Mouse (Mus musculus): ENCODE data around the gene Capn11. TPM values are rescaled to one million over a fixed set of nuclear protein-coding genes. Genes with fewer than 3 reads are reported as not detected.

Capn11 gene
- polyA plus RNA-seq, 1 experiment = not detected

- Histone ChIP-seq H3K4me3 (ENCODE audit: insufficient read depth, low read depth, low read length) (no peak overlapping the region), H3K27ac (replicated peaks; ENCODE audit: low read depth, low read length) (no peak overlapping the region), H3K4me1 (ENCODE audit: control insufficient read depth, insufficient read depth, insufficient read length, low read length) (peaks cover 14% of the 10 kb centered on the region)
Observed at GRCm38 (mm10) chr17:45690044-45690443, 30.9 kb upstream of the Capn11 start.

GRCm38 (mm10) chr17:45689120-45689519 lies 30.0 kb upstream of the Capn11 start:
- Histone ChIP-seq H3K27ac (replicated peaks; ENCODE audit: low read depth, low read length) (no peak overlapping the region), H3K4me1 (ENCODE audit: control insufficient read depth, insufficient read depth, insufficient read length, low read length) (peaks cover 11% of the 10 kb centered on the region), H3K4me3 (ENCODE audit: insufficient read depth, low read depth, low read length) (no peak overlapping the region)

- Histone ChIP-seq H3K4me3 (ENCODE audit: insufficient read depth, low read depth, low read length) (peak within 1 kb of the TSS; percentile 96), H3K4me1 (ENCODE audit: control insufficient read depth, insufficient read depth, insufficient read length, low read length) (peaks cover 6% of the 10 kb centered on the region), H3K27ac (replicated peaks; ENCODE audit: low read depth, low read length) (peak within 1 kb of the TSS; percentile 45)
Observed at GRCm38 (mm10) chr17:45686716-45687115, 27.6 kb upstream of the Capn11 start, which contains the start of gene Tmem63b. Gene Tmem63b, minus strand, starts transcription at chr17:45686905.

DNA sequence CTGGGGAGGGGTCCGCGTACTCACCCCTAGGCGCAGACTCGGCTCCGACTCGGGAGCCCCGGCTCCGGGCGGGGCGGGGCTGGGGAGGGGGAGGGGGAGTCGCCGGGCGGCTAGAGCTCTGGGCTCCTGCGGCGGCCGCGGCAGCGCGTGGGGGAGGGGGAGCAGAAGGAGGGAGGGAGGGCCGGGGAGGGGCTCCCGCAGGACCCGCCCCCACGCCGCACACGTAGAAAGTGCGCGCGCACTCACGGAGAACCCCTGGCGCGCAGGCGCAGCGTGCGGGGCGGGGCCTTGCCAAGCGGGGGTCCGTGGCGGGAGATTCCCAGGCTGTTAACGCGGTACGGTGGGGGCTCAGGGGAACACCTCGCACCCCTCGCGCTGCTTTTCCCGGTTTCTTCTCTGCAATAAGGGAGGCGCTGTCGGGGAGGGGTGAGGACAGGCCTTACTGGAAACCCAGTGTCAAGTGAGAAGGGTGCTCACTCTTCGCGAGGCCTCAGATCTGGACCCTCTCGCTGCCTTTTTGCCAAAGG lies 27.0 kb upstream of the Capn11 start, which contains the start of gene Mrpl14:
TSS of gene Mrpl14 (plus strand) at position 230 of the 527 bp plus-strand sequence.
- Histone ChIP-seq H3K4me3 (ENCODE audit: insufficient read depth, low read depth, low read length) (peak within 1 kb of the TSS; percentile 96), H3K4me1 (ENCODE audit: control insufficient read depth, insufficient read depth, insufficient read length, low read length) (peaks cover 5% of the 10 kb centered on the region), H3K27ac (replicated peaks; ENCODE audit: low read depth, low read length) (peak within 1 kb of the TSS; percentile 45)

- Histone ChIP-seq H3K4me1 (ENCODE audit: control insufficient read depth, insufficient read depth, insufficient read length, low read length) (peaks cover 7% of the 10 kb centered on the region), H3K27ac (replicated peaks; ENCODE audit: low read depth, low read length) (peak overlapping the region; percentile 45), H3K4me3 (ENCODE audit: insufficient read depth, low read depth, low read length) (peak overlapping the region; percentile 96)
Observed at GRCm38 (mm10) chr17:45685171-45686092, 26.3 kb upstream of the Capn11 start.

GRCm38 (mm10) chr17:45684667-45685131 lies 25.6 kb upstream of the Capn11 start:
- Histone ChIP-seq H3K4me3 (ENCODE audit: insufficient read depth, low read depth, low read length) (peak overlapping the region; percentile 96), H3K27ac (replicated peaks; ENCODE audit: low read depth, low read length) (no peak overlapping the region), H3K4me1 (ENCODE audit: control insufficient read depth, insufficient read depth, insufficient read length, low read length) (peaks cover 7% of the 10 kb centered on the region)

GRCm38 (mm10) chr17:45682843-45683242 lies 23.7 kb upstream of the Capn11 start:
- Histone ChIP-seq H3K4me1 (ENCODE audit: control insufficient read depth, insufficient read depth, insufficient read length, low read length) (peaks cover 7% of the 10 kb centered on the region), H3K27ac (replicated peaks; ENCODE audit: low read depth, low read length) (no peak overlapping the region), H3K4me3 (ENCODE audit: insufficient read depth, low read depth, low read length) (no peak overlapping the region)

GRCm38 (mm10) chr17:45681588-45681987 lies 22.5 kb upstream of the Capn11 start:
- Histone ChIP-seq H3K4me1 (ENCODE audit: control insufficient read depth, insufficient read depth, insufficient read length, low read length) (0 out of 2 replicates have a peak, but pooled peaks cover 2% of the 10 kb centered on the region), H3K4me3 (ENCODE audit: insufficient read depth, low read depth, low read length) (no peak overlapping the region), H3K27ac (replicated peaks; ENCODE audit: low read depth, low read length) (no peak overlapping the region)

GRCm38 (mm10) chr17:45680391-45680980 lies 21.4 kb upstream of the Capn11 start:
- 0 out of 2 replicates have a peak, but pooled peaks cover 2% of the 10 kb centered on the region for H3K4me1 ChIP-seq (ENCODE audit: control insufficient read depth, insufficient read depth, insufficient read length, low read length)
- H3K27ac ChIP-seq (replicated peaks; ENCODE audit: low read depth, low read length) = no peak overlapping the region
- H3K4me3 ChIP-seq (ENCODE audit: insufficient read depth, low read depth, low read length) = no peak overlapping the region

DNA sequence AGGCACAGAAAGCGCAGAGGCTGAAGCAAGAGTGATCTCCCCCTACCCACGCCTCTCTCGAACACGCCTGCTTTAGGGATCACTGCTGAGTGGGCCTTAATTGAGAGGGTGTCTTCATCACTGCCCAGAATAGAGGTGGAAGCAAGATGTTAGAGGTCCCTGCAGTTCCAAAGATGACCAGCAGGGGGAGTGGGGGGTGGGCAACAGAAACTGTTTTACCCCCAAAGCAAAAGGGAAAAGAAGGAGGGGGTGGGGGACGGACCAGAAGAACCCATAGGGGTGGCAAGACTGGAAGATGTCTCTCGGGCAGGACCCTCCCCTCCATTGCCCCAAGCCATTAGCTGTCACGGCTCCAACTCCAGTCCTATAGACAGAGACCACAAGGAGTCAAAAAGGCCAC lies 19.0 kb upstream of the Capn11 start:
- Histone ChIP-seq H3K27ac (replicated peaks; ENCODE audit: low read depth, low read length) (no peak overlapping the region), H3K4me1 (ENCODE audit: control insufficient read depth, insufficient read depth, insufficient read length, low read length) (0 out of 2 replicates have a peak, but pooled peaks cover 2% of the 10 kb centered on the region), H3K4me3 (ENCODE audit: insufficient read depth, low read depth, low read length) (no peak overlapping the region)

- no peak overlapping the region for H3K4me3 ChIP-seq (ENCODE audit: insufficient read depth, low read depth, low read length)
- no peak overlapping the region for H3K27ac ChIP-seq (replicated peaks; ENCODE audit: low read depth, low read length)
- H3K4me1 ChIP-seq (ENCODE audit: control insufficient read depth, insufficient read depth, insufficient read length, low read length) = no peaks in the 10 kb centered on the region
Observed at GRCm38 (mm10) chr17:45672598-45672997, 13.5 kb upstream of the Capn11 start.

DNA sequence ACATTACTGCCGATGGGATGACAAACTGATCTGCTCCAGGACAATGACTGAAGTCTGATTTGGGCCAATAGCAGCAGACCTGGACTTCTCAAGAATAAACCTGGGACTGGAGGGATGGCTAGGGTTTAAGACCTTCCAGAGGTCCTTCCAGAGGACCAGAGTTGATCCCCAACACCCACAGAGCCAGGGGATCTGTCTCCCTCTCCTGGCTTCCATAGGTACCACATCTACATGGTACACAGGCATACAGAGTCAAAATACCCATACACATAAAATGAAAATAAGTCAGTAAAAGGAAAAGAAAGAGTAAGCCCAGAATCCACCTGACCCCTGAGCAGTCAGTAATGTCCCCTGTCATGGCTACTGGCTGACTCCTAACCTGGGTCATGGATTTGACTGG lies 12.7 kb upstream of the Capn11 start:
- H3K4me3 ChIP-seq (ENCODE audit: insufficient read depth, low read depth, low read length) = no peak overlapping the region
- H3K27ac ChIP-seq (replicated peaks; ENCODE audit: low read depth, low read length) = no peak overlapping the region
- H3K4me1 ChIP-seq (ENCODE audit: control insufficient read depth, insufficient read depth, insufficient read length, low read length) = no peaks in the 10 kb centered on the region

GRCm38 (mm10) chr17:45667986-45668385 lies 8.9 kb upstream of the Capn11 start:
- Histone ChIP-seq H3K4me3 (ENCODE audit: insufficient read depth, low read depth, low read length) (no peak overlapping the region), H3K4me1 (ENCODE audit: control insufficient read depth, insufficient read depth, insufficient read length, low read length) (no peaks in the 10 kb centered on the region), H3K27ac (replicated peaks; ENCODE audit: low read depth, low read length) (no peak overlapping the region)

- no peak overlapping the region for H3K27ac ChIP-seq (replicated peaks; ENCODE audit: low read depth, low read length)
- H3K4me3 ChIP-seq (ENCODE audit: insufficient read depth, low read depth, low read length) = no peak overlapping the region
- no peaks in the 10 kb centered on the region for H3K4me1 ChIP-seq (ENCODE audit: control insufficient read depth, insufficient read depth, insufficient read length, low read length)
Observed at GRCm38 (mm10) chr17:45667481-45667880, 8.4 kb upstream of the Capn11 start.

DNA sequence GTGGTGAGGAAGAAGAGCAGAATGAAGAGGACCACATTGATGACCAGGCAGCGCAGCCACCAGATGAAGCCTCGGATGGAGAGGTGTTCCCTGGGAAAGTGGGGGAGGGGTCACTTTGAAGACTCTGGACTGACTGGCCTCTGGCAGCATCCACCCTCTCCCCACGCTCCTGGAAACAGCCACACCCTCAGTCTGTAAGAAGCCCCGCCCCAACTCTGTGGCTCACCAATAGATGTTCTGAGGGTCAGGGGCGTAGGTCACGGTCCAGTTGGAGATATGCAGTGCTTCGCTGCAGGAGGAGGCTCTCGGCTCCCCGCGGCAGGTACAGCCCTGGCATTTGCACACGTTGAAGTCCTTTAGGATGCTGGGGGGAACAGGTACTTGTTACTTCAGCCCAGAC lies 7.0 kb upstream of the Capn11 start:
- H3K4me3 ChIP-seq (ENCODE audit: insufficient read depth, low read depth, low read length) = no peak overlapping the region
- H3K4me1 ChIP-seq (ENCODE audit: control insufficient read depth, insufficient read depth, insufficient read length, low read length) = no peaks in the 10 kb centered on the region
- H3K27ac ChIP-seq (replicated peaks; ENCODE audit: low read depth, low read length) = no peak overlapping the region
